Mouse (Mus musculus): ENCODE measurements around the gene 2310034G01Rik. TPM values are rescaled to one million over a fixed set of nuclear protein-coding genes. Genes with fewer than 3 reads are reported as not detected.

Gene 2310034G01Rik
- total RNA-seq, 1 experiment from 2014 or later: 0.74 TPM

- no peak for DNase-seq
Measured at GRCm38 (mm10) chr19:46300294-46301045, 49.6 kb downstream of the 2310034G01Rik start.

Small RNAs within 50 kb of the gene (microRNA-seq; reads per million reads assigned to microRNA genes)
- gene Mir146b: 0.38 to 0.43 reads per million in 2 experiments

Other genes with a start within 250 kb of the 2310034G01Rik start
- gene Elovl3, start 218.4 kb downstream of the 2310034G01Rik start, total RNA-seq (2021): 7.4 and 8.7 TPM in 2 replicates
- 0.26 TPM in 1 of 2 replicates, not detected in the other for gene Pitx3, start 202.0 kb downstream of the 2310034G01Rik start, total RNA-seq (2021)
- gene Gbf1, start 197.8 kb downstream of the 2310034G01Rik start, total RNA-seq (2021): 62.8 and 74.8 TPM in 2 replicates
- gene Nfkb2, start 46.0 kb downstream of the 2310034G01Rik start, total RNA-seq (2021): 28.3 and 34.1 TPM in 2 replicates
- gene Psd, start 23.1 kb downstream of the 2310034G01Rik start, total RNA-seq (2021): 6.0 and 9.3 TPM in 2 replicates
- gene Fbxl15, start 22.1 kb downstream of the 2310034G01Rik start, total RNA-seq (2021): 8.2 and 8.7 TPM in 2 replicates
- gene Cuedc2, start 11.6 kb downstream of the 2310034G01Rik start, total RNA-seq (2021): 71.8 and 77.5 TPM in 2 replicates
- 5.1 and 5.4 TPM in 2 replicates for gene Mfsd13a, start 9.2 kb downstream of the 2310034G01Rik start, total RNA-seq (2021)
- 93.2 and 103 TPM in 2 replicates for gene Actr1a, start 45.4 kb upstream of the 2310034G01Rik start, total RNA-seq (2021)
- 19.0 and 23.6 TPM in 2 replicates for gene Sufu, start 46.6 kb upstream of the 2310034G01Rik start, total RNA-seq (2021)
- gene Trim8, start 151.4 kb upstream of the 2310034G01Rik start, total RNA-seq (2021): 39.3 and 44.9 TPM in 2 replicates
- gene Arl3, start 222.9 kb upstream of the 2310034G01Rik start, total RNA-seq (2021): 57.0 and 60.7 TPM in 2 replicates
- gene Sfxn2, start 223.1 kb upstream of the 2310034G01Rik start, total RNA-seq (2021): 11.5 and 12.7 TPM in 2 replicates
- 132 and 137 TPM in 2 replicates for gene Wbp1l, start 248.8 kb upstream of the 2310034G01Rik start, total RNA-seq (2021)

Measured in adrenal gland, postnatal 14 days (tissue).